Mouse (Mus musculus) stomach, embryonic 14.5 days (tissue): Measurements from ENCODE around the gene Trappc3l. TPM values are rescaled to one million over a fixed set of nuclear protein-coding genes. Genes with fewer than 3 reads are reported as not detected.

Experiments used
- ATAC-seq: fragments of 200-750 bp; cut with Nextera tagmentation; 2 replicates; pipeline ENCODE4 v1.8.0; 2017; ENCODE audit warnings: low read depth, moderate TSS enrichment; ENCODE audit not compliant: insufficient number of reproducible peaks, insufficient read depth, low FRiP score
- H3K27ac ChIP-seq: fragments of 300-500 bp; sonication (generic); 2 replicates; pipeline ENCODE4 v1.5.1; 2014; ENCODE audit warnings: mild to moderate bottlenecking, low read length, moderate library complexity, mixed read lengths
- H3K27me3 ChIP-seq: fragments of 300-500 bp; sonication (generic); 2 replicates; pipeline ENCODE4 v1.6.1; 2014; ENCODE audit warnings: low read length, control low read depth, mixed read lengths; ENCODE audit not compliant: control insufficient read depth, insufficient read depth
- H3K36me3 ChIP-seq: fragments of 300-500 bp; sonication (generic); 2 replicates; pipeline ENCODE4 v1.6.1; 2014; ENCODE audit warnings: mild to moderate bottlenecking, control low read depth, low read length, moderate library complexity, mixed read lengths; ENCODE audit not compliant: control insufficient read depth, insufficient read depth
- H3K4me1 ChIP-seq: fragments of 300-500 bp; sonication (generic); 2 replicates; pipeline ENCODE4 v1.6.1; 2014; ENCODE audit warnings: low read length, control low read depth, mixed read lengths; ENCODE audit not compliant: control insufficient read depth, insufficient read depth
- H3K4me2 ChIP-seq: fragments of 300-500 bp; sonication (generic); replicated peaks from 2 replicates; pipeline ENCODE4 v1.6.1; 2014; ENCODE audit warnings: low read depth, low read length, control low read depth
- H3K4me3 ChIP-seq: fragments of 300-500 bp; sonication (generic); 2 replicates; pipeline ENCODE4 v1.5.1; 2014; ENCODE audit warnings: low read depth, low read length, control low read depth
- H3K9ac ChIP-seq: fragments of 300-500 bp; sonication (generic); replicated peaks from 2 replicates; pipeline ENCODE4 v1.6.1; 2014; ENCODE audit warnings: low read depth, mild to moderate bottlenecking, control low read depth, low read length, moderate library complexity, mixed read lengths
- H3K9me3 ChIP-seq: fragments of 300-500 bp; sonication (generic); 2 replicates; pipeline ENCODE4 v1.6.1; 2016; ENCODE audit warnings: low read depth, low read length, control low read depth; ENCODE audit not compliant: control insufficient read depth
- WGBS: fragments of 180-500 bp; shearing (Covaris S2); extraction: QIAGEN DNeasy Blood & Tissue Kit; methylation state at CpG from one replicate; pipeline ENCODE4 v1.1.7; 2014; 5-methylcytosine and 5-hydroxymethylcytosine counted together
- polyA plus RNA-seq: library from polyadenylated mRNA; unstranded; fragments of >200 nt; fragmentation: Nextera tagmentation; extraction: Ambion mirVana; gene quantifications from 2 replicates; pipeline ENCODE4 v1.2.1, GENCODE M21; 2014

Trappc3l gene
- polyA plus RNA-seq, 1 experiment from 2014 or later = not detected

- H3K4me1 ChIP-seq = no peaks in the 10 kb centered on the region
- WGBS = 82% methylated on average over 13 of the region's 13 CpGs
- H3K27me3 ChIP-seq = no peaks in the 10 kb centered on the region
- H3K4me2 ChIP-seq = no peak overlapping the region
- no peak overlapping the region for H3K27ac ChIP-seq
- ATAC-seq = no peak
- H3K4me3 ChIP-seq = no peak overlapping the region
- no peaks in the 10 kb centered on the region for H3K36me3 ChIP-seq
- no peak overlapping the region for H3K9ac ChIP-seq
- H3K9me3 ChIP-seq = no peaks in the 10 kb centered on the region
Observed at GRCm38 (mm10) chr10:34110863-34111465, 73.6 kb downstream of the Trappc3l start.

DNA sequence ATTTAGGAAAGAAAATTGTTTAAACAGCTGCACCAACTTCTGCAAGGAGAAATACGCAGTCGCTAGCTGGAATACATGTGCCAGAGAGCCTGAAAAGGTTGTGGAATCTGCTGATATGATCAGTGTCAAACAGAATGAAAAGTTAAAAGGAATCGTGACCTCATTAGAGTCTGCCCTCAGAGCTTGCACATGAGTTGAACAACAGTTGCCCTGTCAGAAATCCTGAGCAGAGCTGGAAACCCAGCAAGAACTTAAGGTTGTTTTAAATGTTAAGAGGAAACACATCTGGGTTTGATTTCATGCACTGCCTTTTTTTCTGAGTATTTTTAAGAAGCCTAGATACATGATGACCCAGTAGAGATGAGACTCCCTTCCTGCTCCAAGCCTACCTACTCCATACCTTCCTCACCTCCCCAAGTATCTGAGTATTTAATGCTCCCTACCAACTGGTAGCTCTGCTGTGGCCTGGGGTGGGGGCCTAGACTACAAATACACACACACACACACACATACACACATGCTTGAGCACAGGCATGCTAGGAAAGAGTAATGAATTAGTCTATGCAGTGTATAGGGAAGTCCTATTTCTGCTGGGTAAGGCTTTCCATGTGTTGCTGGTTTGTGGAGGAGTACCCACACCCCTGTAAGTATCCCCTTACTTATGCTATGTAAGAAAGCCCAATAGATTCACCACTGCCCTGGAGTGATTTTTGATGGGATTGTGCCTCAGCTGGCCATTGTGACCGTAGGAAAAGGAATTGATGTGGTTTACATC, 74.8 kb downstream of the Trappc3l start:
- H3K27me3 ChIP-seq = no peaks in the 10 kb centered on the region
- H3K36me3 ChIP-seq = no peaks in the 10 kb centered on the region
- H3K9me3 ChIP-seq = no peaks in the 10 kb centered on the region
- WGBS = 48% methylated on average over 4 of the region's 4 CpGs
- H3K4me1 ChIP-seq = no peaks in the 10 kb centered on the region
- no peak overlapping the region for H3K4me2 ChIP-seq
- no peak overlapping the region for H3K9ac ChIP-seq
- no peak overlapping the region; the same call in 1 of the 2 replicates for H3K27ac ChIP-seq
- no peak for ATAC-seq
- no peak overlapping the region for H3K4me3 ChIP-seq

DNA sequence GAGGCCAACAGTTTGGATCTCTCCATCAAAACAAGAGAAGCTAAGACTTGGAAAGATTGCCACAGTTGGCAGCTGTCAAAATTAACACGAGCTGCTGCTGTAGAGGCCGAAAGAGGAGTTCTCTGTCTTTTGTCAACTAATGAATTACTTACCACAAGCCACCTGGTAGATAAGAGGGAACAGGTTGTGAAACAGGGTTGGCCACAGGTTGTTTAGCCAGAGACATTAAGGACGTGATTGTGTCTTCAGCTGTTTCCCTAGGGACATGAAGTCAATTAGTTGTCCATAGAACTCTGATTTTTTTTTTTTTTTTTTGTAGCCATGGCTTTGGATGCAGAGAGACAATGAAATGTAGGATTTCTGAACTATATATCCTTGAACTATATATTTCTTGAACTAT, 79.7 kb downstream of the Trappc3l start:
- no peaks in the 10 kb centered on the region for H3K4me1 ChIP-seq
- no peaks in the 10 kb centered on the region for H3K36me3 ChIP-seq
- no peak overlapping the region for H3K9ac ChIP-seq
- no peaks in the 10 kb centered on the region for H3K9me3 ChIP-seq
- no peak overlapping the region for H3K27ac ChIP-seq
- ATAC-seq = no peak
- 35% methylated on average over 3 of the region's 3 CpGs for WGBS
- no peak overlapping the region for H3K4me3 ChIP-seq
- H3K27me3 ChIP-seq = no peaks in the 10 kb centered on the region
- no peak overlapping the region for H3K4me2 ChIP-seq

GRCm38 (mm10) chr10:34117770-34118169, 80.4 kb downstream of the Trappc3l start:
- no peak overlapping the region for H3K27ac ChIP-seq
- H3K9me3 ChIP-seq = no peaks in the 10 kb centered on the region
- no peak for ATAC-seq
- H3K4me1 ChIP-seq = no peaks in the 10 kb centered on the region
- no peak overlapping the region for H3K4me3 ChIP-seq
- no peak overlapping the region for H3K4me2 ChIP-seq
- H3K27me3 ChIP-seq = no peaks in the 10 kb centered on the region
- H3K9ac ChIP-seq = no peak overlapping the region
- no peaks in the 10 kb centered on the region for H3K36me3 ChIP-seq

GRCm38 (mm10) chr10:34118421-34118820, 81.0 kb downstream of the Trappc3l start:
- 89% methylated on average over 2 of the region's 2 CpGs for WGBS
- no peak overlapping the region for H3K27ac ChIP-seq
- no peak overlapping the region for H3K4me2 ChIP-seq
- H3K9me3 ChIP-seq = no peaks in the 10 kb centered on the region
- no peaks in the 10 kb centered on the region for H3K27me3 ChIP-seq
- H3K4me3 ChIP-seq = no peak overlapping the region
- H3K36me3 ChIP-seq = no peaks in the 10 kb centered on the region
- no peak for ATAC-seq
- H3K4me1 ChIP-seq = no peaks in the 10 kb centered on the region
- no peak overlapping the region for H3K9ac ChIP-seq

GRCm38 (mm10) chr10:34127392-34128378, 90.3 kb downstream of the Trappc3l start, which contains the start of gene Calhm6:
Calhm6 (minus strand) TSS chr10:34127984.
- H3K36me3 ChIP-seq = no peaks in the 10 kb centered on the region

GRCm38 (mm10) chr10:34128391-34128790, 91.0 kb downstream of the Trappc3l start:
- no peak for ATAC-seq
- Histone ChIP-seq H3K9me3 (no peaks in the 10 kb centered on the region), H3K4me3 (no peak overlapping the region), H3K36me3 (no peaks in the 10 kb centered on the region), H3K9ac (no peak overlapping the region), H3K4me1 (0 out of 2 replicates have a peak, but pooled peaks cover 3% of the 10 kb centered on the region), H3K4me2 (no peak overlapping the region), H3K27me3 (no peaks in the 10 kb centered on the region), H3K27ac (no peak overlapping the region)
- WGBS = 82% methylated on average over 6 of the region's 6 CpGs

More at GRCm38 (mm10) chr10:34127392-34128378, 90.3 kb downstream of the Trappc3l start, which contains the start of gene Calhm6:
- Histone ChIP-seq H3K4me2 (peak within 1 kb of the TSS; percentile 84), H3K27ac (no peak within 1 kb of the TSS), H3K9ac (no peak within 1 kb of the TSS), H3K9me3 (no peaks in the 10 kb centered on the region), H3K4me1 (0 out of 2 replicates have a peak, but pooled peaks cover 3% of the 10 kb centered on the region), H3K27me3 (no peaks in the 10 kb centered on the region), H3K4me3 (peak within 1 kb of the TSS; percentile 37)
- ATAC-seq = peak; percentile 73
- WGBS = 13% methylated on average over 44 of the region's 44 CpGs

DNA sequence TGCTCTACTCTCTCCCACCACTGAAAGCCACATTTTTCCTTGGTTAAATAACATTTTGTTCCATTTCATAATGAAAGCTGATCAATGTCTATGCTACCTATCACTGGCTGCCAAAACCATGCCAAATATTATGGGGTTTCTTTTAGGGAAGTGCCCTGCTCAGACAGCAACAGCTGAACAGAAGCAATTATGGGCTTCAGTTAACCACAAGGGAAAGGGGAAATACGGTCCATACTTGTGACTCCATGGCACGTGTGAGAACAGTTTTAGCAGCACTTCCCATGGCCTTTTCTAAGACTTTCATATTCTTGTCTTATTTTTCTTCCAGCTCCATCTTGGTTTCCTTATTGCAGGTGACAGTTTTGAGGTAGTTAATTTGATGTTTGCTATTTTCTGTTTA, 94.0 kb downstream of the Trappc3l start:
- 64% methylated on average over 2 of the region's 2 CpGs for WGBS
- Histone ChIP-seq H3K4me3 (no peak overlapping the region), H3K4me2 (no peak overlapping the region), H3K9ac (no peak overlapping the region), H3K9me3 (no peaks in the 10 kb centered on the region), H3K4me1 (0 out of 2 replicates have a peak, but pooled peaks cover 3% of the 10 kb centered on the region), H3K27me3 (no peaks in the 10 kb centered on the region), H3K27ac (no peak overlapping the region), H3K36me3 (no peaks in the 10 kb centered on the region)
- ATAC-seq = no peak
